Mouse (Mus musculus) hindbrain, embryonic 11.5 days (tissue): ENCODE data around the gene Mapk10. TPM values are rescaled to one million over a fixed set of nuclear protein-coding genes. Genes with fewer than 3 reads are reported as not detected.

Experiments
- ATAC-seq: fragments of 200-750 bp; cut with Nextera tagmentation; 2 replicates; pipeline ENCODE4 v1.8.0; 2017; ENCODE audit warnings: mild to moderate bottlenecking, moderate TSS enrichment, moderate library complexity; ENCODE audit not compliant: low FRiP score
- DNase-seq: peaks from one replicate; pipeline ENCODE4 v3.0.0-alpha.2; 2015; ENCODE audit warnings: low spot score
- H3K27ac ChIP-seq: fragments of 300-500 bp; sonication (generic); 2 replicates; pipeline ENCODE4 v1.5.1; 2014; ENCODE audit warnings: mild to moderate bottlenecking, low read depth, low read length
- H3K27me3 ChIP-seq: fragments of 300-500 bp; sonication (generic); 2 replicates; pipeline ENCODE4 v1.6.1; 2014; ENCODE audit warnings: mild to moderate bottlenecking, low read length, moderate library complexity, mixed read lengths; ENCODE audit not compliant: control insufficient read depth, insufficient read depth
- H3K36me3 ChIP-seq: fragments of 300-500 bp; sonication (generic); 2 replicates; pipeline ENCODE4 v1.6.1; 2014; ENCODE audit warnings: mild to moderate bottlenecking, low read length, moderate library complexity, mixed read lengths; ENCODE audit not compliant: control insufficient read depth, insufficient read depth
- H3K4me1 ChIP-seq: fragments of 300-500 bp; sonication (generic); replicated peaks from 2 replicates; pipeline ENCODE4 v1.6.1; 2014; ENCODE audit warnings: low read length, mixed read lengths; ENCODE audit not compliant: control insufficient read depth, insufficient read depth
- H3K4me2 ChIP-seq: fragments of 300-500 bp; sonication (generic); replicated peaks from 2 replicates; pipeline ENCODE4 v1.6.1; 2014; ENCODE audit warnings: mild to moderate bottlenecking, low read depth, low read length
- H3K4me3 ChIP-seq: fragments of 300-500 bp; sonication (generic); 2 replicates; pipeline ENCODE4 v1.5.1; 2014; ENCODE audit warnings: low read depth, low read length
- H3K9ac ChIP-seq: fragments of 300-500 bp; sonication (generic); 2 replicates; pipeline ENCODE4 v1.6.1; 2014; ENCODE audit warnings: low read depth, low read length
- H3K9me3 ChIP-seq: fragments of 300-500 bp; sonication (generic); 2 replicates; pipeline ENCODE4 v1.6.1; 2016; ENCODE audit warnings: low read length; ENCODE audit not compliant: control insufficient read depth
- WGBS: fragments of 180-500 bp; shearing (Covaris S2); extraction: QIAGEN DNeasy Blood & Tissue Kit; methylation state at CpG from one replicate; pipeline ENCODE4 v1.1.7; 2014; 5-methylcytosine and 5-hydroxymethylcytosine counted together
- polyA plus RNA-seq: library from polyadenylated mRNA; unstranded; fragments of >200 nt; fragmentation: Nextera tagmentation; extraction: Ambion mirVana; gene quantifications from 2 replicates; pipeline ENCODE4 v1.2.1, GENCODE M21; 2014

Gene Mapk10
- polyA plus RNA-seq, 1 experiment from 2014 or later: 72.2 TPM

GRCm38 (mm10) chr5:102904066-102904465 lies 307.1 kb downstream of the Mapk10 start:
- Histone ChIP-seq H3K4me3 (no peak overlapping the region), H3K27me3 (no peaks in the 10 kb centered on the region), H3K36me3 (no peaks in the 10 kb centered on the region), H3K4me1 (0 out of 2 replicates have a peak, but pooled peaks cover 2% of the 10 kb centered on the region), H3K27ac (no peak overlapping the region), H3K4me2 (no peak overlapping the region), H3K9ac (no peak overlapping the region), H3K9me3 (no peaks in the 10 kb centered on the region)
- 85% methylated on average over 12 of the region's 12 CpGs for WGBS
- ATAC-seq: no peak
- DNase-seq: no peak

GRCm38 (mm10) chr5:102903487-102903886 lies 307.6 kb downstream of the Mapk10 start:
- no peak overlapping the region for H3K4me3 ChIP-seq
- DNase-seq (no peak), ATAC-seq (no peak)
- no peaks in the 10 kb centered on the region for H3K9me3 ChIP-seq
- H3K36me3 ChIP-seq: no peaks in the 10 kb centered on the region
- no peak overlapping the region for H3K27ac ChIP-seq
- 0 out of 2 replicates have a peak, but pooled peaks cover 2% of the 10 kb centered on the region for H3K4me1 ChIP-seq
- H3K9ac ChIP-seq: no peak overlapping the region
- no peak overlapping the region for H3K4me2 ChIP-seq
- no peaks in the 10 kb centered on the region for H3K27me3 ChIP-seq
- 96% methylated on average over 9 of the region's 9 CpGs for WGBS

- H3K36me3 ChIP-seq: no peaks in the 10 kb centered on the region
- no peak for DNase-seq
- no peak overlapping the region for H3K4me3 ChIP-seq
- no peaks in the 10 kb centered on the region for H3K27me3 ChIP-seq
- no peak overlapping the region for H3K9ac ChIP-seq
- no peaks in the 10 kb centered on the region for H3K4me1 ChIP-seq
- 82% methylated on average over 5 of the region's 5 CpGs for WGBS
- H3K27ac ChIP-seq: no peak overlapping the region
- no peak for ATAC-seq
- no peak overlapping the region for H3K4me2 ChIP-seq
- H3K9me3 ChIP-seq: no peaks in the 10 kb centered on the region
These were observed 310.0 kb downstream of the Mapk10 start for GRCm38 (mm10) chr5:102901176-102901575.

DNA sequence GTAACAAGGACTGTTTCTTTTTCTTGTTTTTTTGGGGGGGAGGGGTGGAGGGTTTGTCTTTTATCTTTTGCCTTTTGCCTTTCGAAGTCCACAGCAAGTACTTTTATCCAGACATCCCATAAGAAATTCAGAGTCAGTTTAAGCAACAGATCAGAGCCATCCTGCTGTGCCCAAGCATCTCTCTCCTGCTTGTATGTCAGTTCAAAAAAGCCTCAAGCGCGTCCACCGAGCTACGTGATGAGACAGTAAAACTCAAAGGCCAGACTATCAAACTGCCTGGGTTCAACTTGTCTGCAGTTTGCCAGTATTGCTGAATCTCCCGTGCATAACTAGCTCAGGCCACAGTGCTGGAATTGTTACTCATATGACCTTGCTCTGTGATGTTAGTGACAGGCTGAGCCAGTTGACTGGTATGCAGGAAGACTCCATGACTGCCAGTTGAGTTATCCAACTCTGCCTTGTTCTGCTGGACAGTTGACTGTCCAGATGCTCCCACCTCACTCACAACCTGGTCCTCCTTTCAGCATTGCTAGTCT lies 311.4 kb downstream of the Mapk10 start:
- Histone ChIP-seq H3K36me3 (no peaks in the 10 kb centered on the region), H3K4me3 (no peak overlapping the region), H3K27ac (no peak overlapping the region), H3K9ac (no peak overlapping the region), H3K9me3 (no peaks in the 10 kb centered on the region), H3K27me3 (no peaks in the 10 kb centered on the region), H3K4me2 (no peak overlapping the region), H3K4me1 (no peaks in the 10 kb centered on the region)
- WGBS: 63% methylated on average over 6 of the region's 6 CpGs
- no peak for ATAC-seq
- no peak for DNase-seq

- 98% methylated on average over 4 of the region's 4 CpGs for WGBS
- ATAC-seq (no peak), DNase-seq (no peak)
- Histone ChIP-seq H3K27me3 (no peaks in the 10 kb centered on the region), H3K9ac (no peak overlapping the region), H3K4me2 (no peak overlapping the region), H3K4me3 (no peak overlapping the region), H3K9me3 (no peaks in the 10 kb centered on the region), H3K36me3 (no peaks in the 10 kb centered on the region), H3K27ac (no peak overlapping the region), H3K4me1 (no peaks in the 10 kb centered on the region)
These were observed 312.8 kb downstream of the Mapk10 start for GRCm38 (mm10) chr5:102898301-102898700.

DNA sequence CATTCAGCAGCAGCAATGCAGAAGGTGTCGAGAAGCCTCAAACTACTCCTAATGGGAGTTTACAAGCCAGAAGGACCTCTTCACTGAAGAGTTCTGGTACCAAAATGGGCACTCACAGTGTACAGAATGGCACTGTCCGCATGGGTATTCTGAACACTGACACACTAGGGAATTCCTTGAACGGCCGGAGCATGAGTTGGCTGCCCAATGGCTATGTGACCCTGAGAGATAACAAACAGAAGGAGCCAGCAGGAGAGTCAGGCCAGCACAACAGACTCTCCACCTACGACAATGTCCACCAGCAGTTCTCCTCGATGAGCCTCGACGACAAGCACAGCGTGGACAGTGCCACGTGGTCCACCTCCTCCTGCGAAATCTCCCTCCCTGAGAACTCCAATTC lies 318.9 kb downstream of the Mapk10 start:
- Histone ChIP-seq H3K27me3 (no peaks in the 10 kb centered on the region), H3K9me3 (no peaks in the 10 kb centered on the region), H3K4me3 (no peak overlapping the region), H3K4me1 (no peaks in the 10 kb centered on the region), H3K27ac (no peak overlapping the region), H3K4me2 (no peak overlapping the region), H3K36me3 (no peaks in the 10 kb centered on the region), H3K9ac (no peak overlapping the region)
- 93% methylated on average over 11 of the region's 11 CpGs for WGBS
- DNase-seq: no peak
- no peak for ATAC-seq

GRCm38 (mm10) chr5:102889163-102889488 lies 322.0 kb downstream of the Mapk10 start:
- DNase-seq: no peak
- 92% methylated on average over 2 of the region's 2 CpGs for WGBS
- no peaks in the 10 kb centered on the region for H3K9me3 ChIP-seq
- no peak for ATAC-seq
- no peak overlapping the region for H3K9ac ChIP-seq
- no peaks in the 10 kb centered on the region for H3K27me3 ChIP-seq
- no peak overlapping the region for H3K4me2 ChIP-seq
- no peaks in the 10 kb centered on the region for H3K4me1 ChIP-seq
- H3K36me3 ChIP-seq: no peaks in the 10 kb centered on the region
- no peak overlapping the region for H3K4me3 ChIP-seq
- no peak overlapping the region for H3K27ac ChIP-seq

DNA sequence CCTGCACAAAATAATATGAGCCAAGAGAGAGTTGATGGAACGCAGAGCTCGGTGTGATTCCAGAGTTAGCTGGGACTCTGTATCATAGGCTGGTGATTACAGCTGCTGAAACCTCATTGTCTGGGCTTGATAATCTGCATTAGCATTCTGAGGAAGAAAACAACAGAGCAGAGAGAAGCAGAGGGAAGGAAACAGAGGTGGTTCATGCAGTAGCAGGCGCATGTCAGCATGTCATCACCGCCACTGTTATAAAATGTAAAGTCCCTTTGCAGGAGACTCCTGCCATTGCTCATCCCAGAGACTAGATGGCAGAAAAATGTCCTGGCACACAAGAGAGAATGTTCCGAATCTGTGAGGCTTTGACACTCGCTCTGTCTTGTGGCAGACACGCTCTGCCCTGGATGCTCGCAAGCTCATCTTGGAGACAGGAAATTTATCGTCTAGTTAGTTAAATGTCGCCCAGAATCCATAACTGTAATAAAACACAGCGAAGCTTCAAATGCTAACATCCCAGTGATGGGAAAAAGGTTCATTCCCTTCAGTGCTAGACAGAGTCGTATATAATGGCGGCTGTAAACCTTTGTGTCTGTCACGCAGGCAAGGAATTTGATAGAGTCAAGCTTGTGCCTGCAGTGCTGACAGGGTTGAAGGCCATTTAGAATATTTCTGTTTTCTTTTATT lies 322.5 kb downstream of the Mapk10 start:
- H3K27ac ChIP-seq: no peak overlapping the region
- no peaks in the 10 kb centered on the region for H3K4me1 ChIP-seq
- no peak overlapping the region for H3K4me2 ChIP-seq
- no peak overlapping the region for H3K9ac ChIP-seq
- H3K27me3 ChIP-seq: no peaks in the 10 kb centered on the region
- H3K36me3 ChIP-seq: no peaks in the 10 kb centered on the region
- no peak for DNase-seq
- 90% methylated on average over 14 of the region's 14 CpGs for WGBS
- H3K9me3 ChIP-seq: no peaks in the 10 kb centered on the region
- H3K4me3 ChIP-seq: no peak overlapping the region
- ATAC-seq: no peak

- H3K27me3 ChIP-seq: no peaks in the 10 kb centered on the region
- ATAC-seq: no peak
- no peaks in the 10 kb centered on the region for H3K9me3 ChIP-seq
- no peaks in the 10 kb centered on the region for H3K4me1 ChIP-seq
- H3K4me3 ChIP-seq: no peak overlapping the region
- H3K36me3 ChIP-seq: no peaks in the 10 kb centered on the region
- H3K9ac ChIP-seq: no peak overlapping the region
- H3K4me2 ChIP-seq: no peak overlapping the region
- 71% methylated on average over 16 of the region's 16 CpGs for WGBS
- no peak for DNase-seq
- H3K27ac ChIP-seq: no peak overlapping the region
These were observed 335.5 kb downstream of the Mapk10 start for GRCm38 (mm10) chr5:102875628-102876027.
